Mouse (Mus musculus) bone marrow macrophage, adult 2 months (primary cell): ENCODE results near the gene Dcst2. TPM values are rescaled to one million over a fixed set of nuclear protein-coding genes. Genes with fewer than 3 reads are reported as not detected.
A peak's percentile ranks its signal among the peaks of the same experiment; 100 is the strongest.

Experiments used
- H3K27ac ChIP-seq: 2 replicates; pipeline ENCODE4 v1.5.1; 2012; ENCODE audit warnings: low read depth, low read length; ENCODE audit not compliant: insufficient read depth
- H3K4me1 ChIP-seq: 2 replicates; pipeline ENCODE4 v1.6.1; 2012; ENCODE audit warnings: low read length; ENCODE audit not compliant: control insufficient read depth, insufficient read depth
- H3K4me3 ChIP-seq: 2 replicates; pipeline ENCODE4 v1.5.1; 2012; ENCODE audit warnings: mild to moderate bottlenecking, low read length, moderate library complexity; ENCODE audit not compliant: insufficient read depth
- CTCF ChIP-seq: IDR thresholded peaks from 2 replicates; pipeline ENCODE4 v1.5.1; 2012; ENCODE audit warnings: low read depth, mild to moderate bottlenecking, low read length, moderate library complexity
- POLR2A ChIP-seq: IDR thresholded peaks from 2 replicates; pipeline ENCODE4 v1.6.1; 2012; ENCODE audit warnings: mild to moderate bottlenecking, low read depth, low read length, borderline replicate concordance
- polyA plus RNA-seq: library from polyadenylated mRNA; stranded (reverse); fragments of >200 nt; gene quantifications from 2 replicates; pipeline ENCODE4 v1.2.4, GENCODE M21; 2012; ENCODE audit not compliant: missing spikeins, insufficient read depth, insufficient read length

Dcst2 gene
- polyA plus RNA-seq, 1 experiment, result not detected

GRCm38 (mm10) chr3:89341794-89342193, 20.0 kb upstream of the Dcst2 start:
- no peak for TF ChIP-seq POLR2A
- TF ChIP-seq CTCF, result no peak
- Histone ChIP-seq H3K4me3 (no peak overlapping the region), H3K27ac (no peak overlapping the region), H3K4me1 (peaks cover 3% of the 10 kb centered on the region)

- Histone ChIP-seq H3K4me3 (no peak overlapping the region), H3K4me1 (peaks cover 15% of the 10 kb centered on the region), H3K27ac (no peak overlapping the region)
- TF ChIP-seq POLR2A, result no peak
- TF ChIP-seq CTCF, result no peak
Measured at GRCm38 (mm10) chr3:89343279-89343678, 18.5 kb upstream of the Dcst2 start.

- TF ChIP-seq POLR2A, result no peak
- TF ChIP-seq CTCF, result no peak
- Histone ChIP-seq H3K4me3 (peak overlapping the region; percentile 9; the same call in 1 of the 2 replicates), H3K27ac (peak overlapping the region; percentile 78), H3K4me1 (peaks cover 24% of the 10 kb centered on the region)
Measured at GRCm38 (mm10) chr3:89346815-89347540, 14.8 kb upstream of the Dcst2 start.

GRCm38 (mm10) chr3:89347916-89348315, 13.9 kb upstream of the Dcst2 start:
- H3K4me3 ChIP-seq, result peak overlapping the region; percentile 79
- TF ChIP-seq POLR2A (no peak), CTCF (no peak)
- peaks cover 24% of the 10 kb centered on the region for H3K4me1 ChIP-seq
- H3K27ac ChIP-seq, result peak overlapping the region; percentile 78

- Histone ChIP-seq H3K27ac (peak overlapping the region; percentile 78), H3K4me1 (peaks cover 24% of the 10 kb centered on the region)
- TF ChIP-seq POLR2A, result no peak
- no peak for TF ChIP-seq CTCF
Measured at GRCm38 (mm10) chr3:89348911-89349868, 12.6 kb upstream of the Dcst2 start.

GRCm38 (mm10) chr3:89349869-89350501, 11.8 kb upstream of the Dcst2 start, which contains the start of gene Adam15:
TSS of gene Adam15 (minus strand) at chr3:89349996.
- H3K4me3 ChIP-seq, result peak within 1 kb of the TSS; percentile 79
- H3K27ac ChIP-seq, result peak within 1 kb of the TSS; percentile 78
- H3K4me1 ChIP-seq, result peaks cover 24% of the 10 kb centered on the region
- TF ChIP-seq POLR2A (no peak), CTCF (no peak)

More at GRCm38 (mm10) chr3:89348911-89349868, 12.6 kb upstream of the Dcst2 start:
- H3K4me3 ChIP-seq, result peak overlapping the region; percentile 79

GRCm38 (mm10) chr3:89351271-89351670, 10.5 kb upstream of the Dcst2 start:
- H3K4me1 ChIP-seq, result peaks cover 27% of the 10 kb centered on the region
- H3K4me3 ChIP-seq, result no peak overlapping the region
- H3K27ac ChIP-seq, result no peak overlapping the region
- TF ChIP-seq CTCF, result no peak
- TF ChIP-seq POLR2A, result no peak

- Histone ChIP-seq H3K27ac (no peak overlapping the region), H3K4me3 (no peak overlapping the region), H3K4me1 (peaks cover 17% of the 10 kb centered on the region)
- peak; percentile 67 for TF ChIP-seq CTCF
- TF ChIP-seq POLR2A, result no peak
Measured at GRCm38 (mm10) chr3:89354816-89355511, 6.8 kb upstream of the Dcst2 start.

GRCm38 (mm10) chr3:89355512-89355902, 6.3 kb upstream of the Dcst2 start:
- TF ChIP-seq CTCF, result no peak
- TF ChIP-seq POLR2A, result no peak
- H3K4me1 ChIP-seq, result peaks cover 16% of the 10 kb centered on the region
- H3K4me3 ChIP-seq, result no peak overlapping the region
- no peak overlapping the region for H3K27ac ChIP-seq
